Mouse (Mus musculus) intestine, embryonic 14.5 days (tissue): ENCODE results near the gene Galnt10. TPM values are rescaled to one million over a fixed set of nuclear protein-coding genes. Genes with fewer than 3 reads are reported as not detected.

Experiments used
- ATAC-seq: fragments of 200-750 bp; cut with Nextera tagmentation; replicated peaks from 2 replicates; pipeline ENCODE4 v1.8.0; 2017; ENCODE audit warnings: low read depth, moderate number of reproducible peaks, moderate TSS enrichment, moderate library complexity; ENCODE audit not compliant: low FRiP score, low TSS enrichment
- DNase-seq: peaks from one replicate; pipeline ENCODE4 v3.0.0-alpha.2; 2018; ENCODE audit warnings: low spot score
- H3K27ac ChIP-seq: fragments of 300-500 bp; sonication (generic); 2 replicates; pipeline ENCODE4 v1.5.1; 2014; ENCODE audit warnings: low read depth, mild to moderate bottlenecking, control low read depth
- H3K27me3 ChIP-seq: fragments of 300-500 bp; sonication (generic); replicated peaks from 2 replicates; pipeline ENCODE4 v1.6.1; 2014; ENCODE audit warnings: low read length, control low read depth; ENCODE audit not compliant: control insufficient read depth, insufficient read depth
- H3K36me3 ChIP-seq: fragments of 300-500 bp; sonication (generic); 2 replicates; pipeline ENCODE4 v1.6.1; 2014; ENCODE audit warnings: low read length, control low read depth; ENCODE audit not compliant: control insufficient read depth, insufficient read depth
- H3K4me1 ChIP-seq: fragments of 300-500 bp; sonication (generic); replicated peaks from 2 replicates; pipeline ENCODE4 v1.6.1; 2014; ENCODE audit warnings: low read length, control low read depth, mixed read lengths; ENCODE audit not compliant: control insufficient read depth, insufficient read depth
- H3K4me2 ChIP-seq: fragments of 300-500 bp; sonication (generic); 2 replicates; pipeline ENCODE4 v1.6.1; 2014; ENCODE audit warnings: low read length
- H3K4me3 ChIP-seq: fragments of 300-500 bp; sonication (generic); 2 replicates; pipeline ENCODE4 v1.5.1; 2014; ENCODE audit warnings: low read depth, low read length, control low read depth, mixed read lengths
- H3K9ac ChIP-seq: fragments of 300-500 bp; sonication (generic); 2 replicates; pipeline ENCODE4 v1.6.1; 2014; ENCODE audit warnings: mild to moderate bottlenecking, low read length
- H3K9me3 ChIP-seq: fragments of 300-500 bp; sonication (generic); 2 replicates; pipeline ENCODE4 v1.6.1; 2016; ENCODE audit warnings: low read length, control low read depth; ENCODE audit not compliant: control insufficient read depth
- WGBS: fragments of 180-500 bp; shearing (Covaris S2); extraction: QIAGEN DNeasy Blood & Tissue Kit; methylation state at CpG from one replicate; pipeline ENCODE4 v1.1.7; 2014; 5-methylcytosine and 5-hydroxymethylcytosine counted together
- polyA plus RNA-seq: library from polyadenylated mRNA; unstranded; fragments of >200 nt; fragmentation: Nextera tagmentation; extraction: Ambion mirVana; gene quantifications from 2 replicates; pipeline ENCODE4 v1.2.1, GENCODE M21; 2014

Galnt10 gene
- polyA plus RNA-seq, 1 experiment from 2014 or later: 12.5 TPM

DNA sequence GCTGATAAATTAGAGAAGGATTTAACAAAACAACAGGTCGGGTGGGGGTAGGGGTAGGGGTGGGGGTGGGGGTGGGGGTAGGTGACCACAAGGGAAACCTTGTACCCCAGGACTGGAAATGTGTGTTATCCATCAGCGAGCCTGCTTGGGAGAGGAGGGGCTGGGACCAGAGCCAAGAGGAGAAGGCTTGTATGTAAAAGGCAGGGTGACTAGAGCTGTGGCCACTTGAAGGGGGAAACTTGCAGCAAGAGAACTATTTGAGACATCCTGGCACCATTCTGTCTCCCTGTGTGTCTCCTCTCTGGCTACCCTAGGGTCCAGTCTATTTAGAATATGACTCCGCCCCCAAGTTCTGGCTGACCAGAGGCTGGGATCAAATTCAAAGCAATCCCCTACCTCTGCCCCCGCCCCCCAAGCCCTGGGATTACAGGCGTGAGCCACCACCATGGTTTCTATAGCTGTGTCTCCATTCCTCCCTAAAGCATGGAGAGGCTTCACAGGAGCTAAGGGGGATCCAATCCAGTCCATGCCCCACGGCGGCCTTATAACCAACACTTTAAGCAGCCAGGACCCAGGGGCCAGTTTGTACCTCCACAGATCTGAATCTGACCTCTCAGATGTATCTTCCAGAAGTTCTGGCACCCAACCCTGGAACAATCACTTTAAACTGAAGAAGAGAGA is 13.3 kb upstream of the Galnt10 start:
- Histone ChIP-seq H3K27me3 (no peaks in the 10 kb centered on the region), H3K4me3 (no peak overlapping the region), H3K4me2 (no peak overlapping the region), H3K27ac (no peak overlapping the region), H3K9ac (no peak overlapping the region), H3K36me3 (no peaks in the 10 kb centered on the region), H3K4me1 (no peaks in the 10 kb centered on the region), H3K9me3 (no peaks in the 10 kb centered on the region)
- DNase-seq (no peak), ATAC-seq (no peak)
- WGBS: 73% methylated on average over 7 of the region's 7 CpGs

DNA sequence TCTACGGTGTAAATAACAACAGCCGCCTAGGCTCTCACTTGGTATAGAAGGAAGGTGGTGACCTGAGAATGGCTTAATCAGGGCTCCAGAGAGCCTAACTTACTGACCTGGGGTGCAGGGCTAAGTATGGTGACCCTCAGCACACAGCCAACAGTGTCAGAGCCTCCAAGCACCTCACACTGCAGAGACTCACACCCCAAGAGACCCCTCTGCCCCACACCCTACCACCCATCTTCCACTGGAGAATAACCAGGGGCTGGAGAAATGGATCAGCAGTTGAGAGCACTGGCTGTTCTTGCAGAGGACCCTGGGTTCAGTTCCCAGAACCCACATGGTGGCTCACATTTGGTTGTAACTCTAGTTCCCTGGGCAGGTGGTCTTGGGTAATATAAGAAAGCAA is 12.2 kb upstream of the Galnt10 start:
- no peaks in the 10 kb centered on the region for H3K9me3 ChIP-seq
- no peak for ATAC-seq

GRCm38 (mm10) chr11:57633975-57634585 is 11.2 kb upstream of the Galnt10 start:
- 73% methylated on average over 6 of the region's 6 CpGs for WGBS
- no peak for DNase-seq
- Histone ChIP-seq H3K27ac (no peak overlapping the region), H3K9me3 (no peaks in the 10 kb centered on the region), H3K4me1 (no peaks in the 10 kb centered on the region), H3K27me3 (no peaks in the 10 kb centered on the region), H3K4me2 (no peak overlapping the region), H3K9ac (no peak overlapping the region), H3K36me3 (no peaks in the 10 kb centered on the region), H3K4me3 (no peak overlapping the region)
- ATAC-seq: no peak

More for the DNA sequence above, 12.2 kb upstream of the Galnt10 start:
- Histone ChIP-seq H3K4me3 (no peak overlapping the region), H3K4me1 (no peaks in the 10 kb centered on the region), H3K27ac (no peak overlapping the region), H3K4me2 (no peak overlapping the region), H3K9ac (no peak overlapping the region), H3K36me3 (no peaks in the 10 kb centered on the region), H3K27me3 (no peaks in the 10 kb centered on the region)
- DNase-seq: no peak
- 90% methylated on average over 2 of the region's 2 CpGs for WGBS

DNA sequence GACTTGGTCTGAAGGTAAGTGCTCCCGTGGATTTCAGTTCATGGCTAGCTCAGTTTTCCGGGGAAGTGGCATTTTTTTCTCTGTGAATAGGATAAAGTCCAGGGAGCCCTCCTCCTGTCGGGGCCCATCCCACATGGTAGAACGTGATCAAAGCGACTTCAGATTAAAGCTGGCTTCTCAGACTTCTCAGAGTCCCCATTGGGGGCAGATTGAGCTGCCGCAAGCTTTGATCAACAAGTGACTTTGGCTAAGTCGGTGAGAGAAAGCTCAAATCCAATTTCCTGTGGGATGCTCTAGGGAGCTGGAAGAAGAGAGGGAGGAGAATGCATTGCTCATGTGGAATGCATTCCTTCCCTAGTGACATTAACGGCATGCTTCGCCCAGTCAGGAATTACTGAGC is 10.1 kb upstream of the Galnt10 start:
- no peak for ATAC-seq
- H3K27me3 ChIP-seq: no peaks in the 10 kb centered on the region
- no peak overlapping the region for H3K27ac ChIP-seq
- DNase-seq: no peak
- WGBS: 17% methylated on average over 9 of the region's 9 CpGs
- H3K4me3 ChIP-seq: no peak overlapping the region
- H3K9ac ChIP-seq: no peak overlapping the region
- H3K4me2 ChIP-seq: no peak overlapping the region
- H3K9me3 ChIP-seq: no peaks in the 10 kb centered on the region
- H3K4me1 ChIP-seq: no peaks in the 10 kb centered on the region
- H3K36me3 ChIP-seq: no peaks in the 10 kb centered on the region

DNA sequence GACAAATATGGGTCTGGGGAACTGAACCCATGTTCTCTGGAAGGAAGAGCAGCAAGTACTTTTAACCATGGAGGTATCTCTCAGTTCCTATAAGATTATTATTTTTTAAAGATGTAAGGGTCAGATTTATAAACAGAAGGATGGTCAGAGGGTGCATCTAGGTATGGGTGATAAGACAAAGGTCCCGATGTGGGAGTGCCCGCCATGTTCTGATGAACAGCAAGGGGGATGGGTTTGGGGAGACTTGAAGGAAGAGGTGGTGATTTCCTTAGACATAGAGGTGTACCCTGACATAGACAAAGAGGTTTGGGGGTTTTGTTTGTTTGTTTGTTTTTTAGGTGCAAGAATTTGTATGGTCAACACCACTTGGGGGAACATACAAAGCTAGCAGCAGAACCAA is 1.6 kb upstream of the Galnt10 start:
- no peak overlapping the region for H3K4me3 ChIP-seq
- H3K9me3 ChIP-seq: no peaks in the 10 kb centered on the region
- H3K36me3 ChIP-seq: no peaks in the 10 kb centered on the region
- no peak overlapping the region for H3K27ac ChIP-seq
- H3K9ac ChIP-seq: no peak overlapping the region
- H3K4me1 ChIP-seq: peaks cover 4% of the 10 kb centered on the region; the same call in 1 of the 2 replicates
- no peak for DNase-seq
- WGBS: 68% methylated on average over 2 of the region's 2 CpGs
- H3K27me3 ChIP-seq: no peaks in the 10 kb centered on the region
- peak overlapping the region; percentile 88 for H3K4me2 ChIP-seq
- no peak for ATAC-seq

GRCm38 (mm10) chr11:57644245-57645017 is 811 bp upstream of the Galnt10 start:
- DNase-seq (no peak), ATAC-seq (peak; percentile 67)

DNA sequence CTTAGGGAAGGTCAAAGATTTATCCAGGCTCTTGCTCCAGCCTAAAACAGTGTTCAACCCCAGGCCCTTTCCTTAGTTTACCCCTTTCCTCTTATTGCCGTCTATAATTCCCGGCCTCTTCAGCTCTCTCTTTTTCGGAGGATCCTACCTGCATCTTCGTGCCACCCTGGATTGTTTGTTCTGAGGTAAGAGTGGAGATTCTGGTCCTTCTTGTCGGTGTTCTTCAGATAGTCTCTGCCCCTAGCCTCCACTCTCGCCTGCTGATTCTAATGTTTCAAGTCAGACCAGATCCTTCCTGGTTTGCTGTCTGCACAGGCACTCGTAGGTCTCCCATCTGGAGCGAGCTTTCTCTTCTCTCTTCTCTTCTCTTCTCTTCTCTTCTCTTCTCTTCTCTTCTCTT is 605 bp downstream of the Galnt10 start:
- Histone ChIP-seq H3K36me3 (no peaks in the 10 kb centered on the region), H3K9me3 (no peaks in the 10 kb centered on the region), H3K9ac (peak overlapping the region; percentile 71), H3K4me2 (peak overlapping the region; percentile 88), H3K27me3 (no peaks in the 10 kb centered on the region), H3K4me1 (peaks cover 7% of the 10 kb centered on the region; the same call in 1 of the 2 replicates), H3K27ac (no peak overlapping the region), H3K4me3 (peak overlapping the region; percentile 45)
- no peak for DNase-seq
- WGBS: 16% methylated on average over 8 of the region's 8 CpGs
- ATAC-seq: no peak

More at GRCm38 (mm10) chr11:57644245-57645017, 811 bp upstream of the Galnt10 start:
- no peaks in the 10 kb centered on the region for H3K27me3 ChIP-seq
- WGBS: under 1% methylated on average over 30 of the region's 30 CpGs
- H3K9ac ChIP-seq: peak overlapping the region; percentile 71
- H3K9me3 ChIP-seq: no peaks in the 10 kb centered on the region
- peak overlapping the region; percentile 71 for H3K27ac ChIP-seq
- no peaks in the 10 kb centered on the region for H3K36me3 ChIP-seq
- H3K4me3 ChIP-seq: peak overlapping the region; percentile 45
- peaks cover 4% of the 10 kb centered on the region; the same call in 1 of the 2 replicates for H3K4me1 ChIP-seq
- H3K4me2 ChIP-seq: peak overlapping the region; percentile 88

- Histone ChIP-seq H3K4me2 (peak overlapping the region; percentile 88), H3K4me1 (peaks cover 8% of the 10 kb centered on the region; the same call in 1 of the 2 replicates), H3K9me3 (no peaks in the 10 kb centered on the region), H3K27ac (no peak overlapping the region), H3K27me3 (no peaks in the 10 kb centered on the region), H3K36me3 (no peaks in the 10 kb centered on the region), H3K9ac (0 out of 2 replicates have a peak overlapping the region, but pooled peaks have one; percentile 71), H3K4me3 (peak overlapping the region; percentile 6; the same call in 1 of the 2 replicates)
- 19% methylated on average over 1 of the region's 1 CpGs for WGBS
- DNase-seq (no peak), ATAC-seq (no peak)
Measured at GRCm38 (mm10) chr11:57646416-57646815, 1.2 kb downstream of the Galnt10 start.
